Mouse (Mus musculus) kidney, adult 8-10 months (tissue): Measurements from ENCODE around the gene Papola.

Source experiments
- DNase-seq, 2 experiments: peaks; one replicate each; pipeline ENCODE4 v3.0.0; 2022

The Papola gene

DNA sequence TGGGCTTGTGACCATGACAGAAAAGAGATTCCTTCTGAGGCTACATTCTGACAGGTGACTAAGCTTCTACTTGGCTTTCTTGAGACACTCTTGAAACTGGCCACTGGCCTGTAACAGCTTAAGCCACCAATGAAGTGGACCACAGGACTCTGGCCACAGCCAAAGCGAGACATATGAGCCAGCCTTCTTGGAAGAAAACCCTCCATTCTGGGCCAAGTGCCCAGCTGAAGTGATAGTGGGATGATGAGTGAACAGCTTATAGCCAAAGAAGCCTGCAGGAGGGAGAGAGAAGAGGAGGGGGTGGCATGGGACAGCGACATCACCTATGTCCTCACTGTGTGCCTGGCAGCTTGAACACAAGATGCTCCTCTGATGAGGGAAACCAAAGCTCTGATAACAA lies 83.2 kb downstream of the Papola start:
- no peak for DNase-seq

- no peak for DNase-seq
Observed at GRCm38 (mm10) chr12:105869242-105869641, 84.7 kb downstream of the Papola start.

DNA sequence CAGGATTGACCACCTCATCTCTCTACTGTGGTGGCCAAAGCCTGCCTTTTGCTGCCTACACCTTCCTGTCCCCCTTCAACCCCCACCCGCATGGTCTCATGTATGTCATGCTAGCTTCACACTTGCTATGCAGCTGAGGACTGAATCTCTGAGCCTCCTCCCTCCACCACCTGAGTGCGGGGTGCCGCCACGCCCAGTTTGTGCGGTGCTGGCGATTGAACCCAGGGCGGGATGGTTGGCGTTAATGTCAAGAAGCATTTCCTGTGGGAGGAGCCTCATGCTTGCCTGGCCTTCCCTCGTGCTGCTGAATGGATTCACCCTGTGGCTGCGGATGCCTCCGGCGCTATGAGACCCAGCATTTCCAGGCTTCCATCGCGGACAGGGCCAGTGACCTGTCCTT lies 85.2 kb downstream of the Papola start:
- DNase-seq = no peak

DNA sequence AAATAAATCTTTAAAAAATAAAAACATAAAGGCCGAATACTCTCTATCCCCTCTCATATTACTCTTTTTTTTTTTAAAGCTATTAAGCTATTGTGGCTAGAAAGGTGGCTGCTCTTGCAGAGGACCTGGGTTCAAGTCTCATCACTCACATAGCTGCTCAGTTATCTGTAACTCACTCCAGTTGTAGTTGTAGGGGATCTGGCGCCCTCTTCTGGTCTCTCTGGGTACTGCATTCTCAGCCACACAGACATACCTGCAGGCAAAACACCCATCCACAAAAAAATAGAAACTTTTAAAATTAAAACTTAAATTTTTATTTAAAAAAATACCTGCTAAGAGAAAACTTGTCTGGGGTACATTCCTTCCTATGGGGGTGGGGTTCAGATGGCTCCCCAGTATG lies 88.8 kb downstream of the Papola start:
- peak in 1 of 2 experiments; percentile 58 for DNase-seq

GRCm38 (mm10) chr12:105875112-105875511 lies 90.6 kb downstream of the Papola start:
- no peak for DNase-seq

DNA sequence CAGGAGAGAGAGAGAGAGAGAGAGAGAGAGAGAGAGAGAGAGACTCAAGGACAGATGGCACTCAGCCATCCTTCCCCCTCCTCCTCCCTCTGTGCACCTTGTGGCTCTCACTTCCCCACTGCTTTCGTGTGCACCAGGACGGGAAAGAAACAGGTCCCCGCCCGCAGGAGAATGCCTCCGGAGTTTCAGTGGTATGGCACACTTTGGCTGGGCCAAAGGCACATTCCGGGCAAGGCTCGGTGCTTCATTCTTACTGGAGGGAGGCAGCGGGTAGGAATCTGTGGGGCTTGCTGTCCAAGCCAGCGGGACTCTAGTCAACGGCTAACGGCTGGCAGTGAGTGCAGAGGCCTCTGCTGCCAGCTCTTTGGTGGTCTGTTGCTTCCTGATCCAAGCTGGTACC lies 92.0 kb downstream of the Papola start:
- DNase-seq = peak; percentile 9 to 19

GRCm38 (mm10) chr12:105876931-105877330 lies 92.4 kb downstream of the Papola start:
- DNase-seq = peak in 1 of 2 experiments; percentile 9

GRCm38 (mm10) chr12:105878746-105879145 lies 94.3 kb downstream of the Papola start:
- DNase-seq = no peak

DNA sequence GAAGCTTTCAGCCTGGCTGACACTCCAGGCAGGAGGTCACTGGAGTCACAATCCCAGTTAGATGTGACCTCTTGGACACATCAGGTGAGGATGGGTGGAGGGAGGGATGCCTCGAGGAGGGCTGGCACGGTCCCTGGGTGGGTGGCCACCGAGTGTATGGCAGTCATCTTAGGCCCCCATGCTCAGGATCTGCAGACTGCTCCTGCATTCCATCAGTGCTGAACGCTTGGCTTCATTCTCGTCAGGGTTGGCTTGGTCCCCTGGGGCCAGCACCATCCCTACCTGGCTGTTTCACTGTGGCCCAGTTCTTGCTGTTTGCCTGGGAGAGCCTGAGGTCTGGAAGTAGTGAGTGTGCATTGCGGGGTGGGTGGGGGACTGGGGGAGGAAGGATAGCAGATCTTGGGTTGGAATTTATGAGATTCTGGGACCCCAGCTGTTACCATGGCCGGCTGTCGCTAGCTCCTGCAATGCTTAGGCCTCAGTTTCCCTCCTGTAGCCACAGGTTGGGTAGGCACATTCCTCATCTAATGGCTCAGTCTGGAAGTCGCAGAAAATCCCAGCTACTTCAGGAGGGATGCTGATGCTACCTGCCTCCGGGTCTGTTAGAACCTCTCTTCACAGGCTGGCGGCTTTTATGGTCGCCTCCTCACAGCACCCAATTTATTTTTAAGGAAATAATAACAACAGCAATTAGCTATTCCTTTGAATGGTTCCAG lies 99.5 kb downstream of the Papola start:
- DNase-seq = peak in 1 of 2 experiments; percentile 19

GRCm38 (mm10) chr12:105884515-105885323 lies 100.2 kb downstream of the Papola start:
- peak; percentile 25 to 44 for DNase-seq
